Mouse (Mus musculus) ovary, adult 18-20 months (tissue): ENCODE results near the gene Gm21981.
A peak's percentile ranks its signal among the peaks of the same experiment; 100 is the strongest.

Source experiments
- DNase-seq: peaks from one replicate; pipeline ENCODE4 v3.0.0; 2022; ENCODE audit warnings: low spot score, mixed read lengths

The Gm21981 gene

DNA sequence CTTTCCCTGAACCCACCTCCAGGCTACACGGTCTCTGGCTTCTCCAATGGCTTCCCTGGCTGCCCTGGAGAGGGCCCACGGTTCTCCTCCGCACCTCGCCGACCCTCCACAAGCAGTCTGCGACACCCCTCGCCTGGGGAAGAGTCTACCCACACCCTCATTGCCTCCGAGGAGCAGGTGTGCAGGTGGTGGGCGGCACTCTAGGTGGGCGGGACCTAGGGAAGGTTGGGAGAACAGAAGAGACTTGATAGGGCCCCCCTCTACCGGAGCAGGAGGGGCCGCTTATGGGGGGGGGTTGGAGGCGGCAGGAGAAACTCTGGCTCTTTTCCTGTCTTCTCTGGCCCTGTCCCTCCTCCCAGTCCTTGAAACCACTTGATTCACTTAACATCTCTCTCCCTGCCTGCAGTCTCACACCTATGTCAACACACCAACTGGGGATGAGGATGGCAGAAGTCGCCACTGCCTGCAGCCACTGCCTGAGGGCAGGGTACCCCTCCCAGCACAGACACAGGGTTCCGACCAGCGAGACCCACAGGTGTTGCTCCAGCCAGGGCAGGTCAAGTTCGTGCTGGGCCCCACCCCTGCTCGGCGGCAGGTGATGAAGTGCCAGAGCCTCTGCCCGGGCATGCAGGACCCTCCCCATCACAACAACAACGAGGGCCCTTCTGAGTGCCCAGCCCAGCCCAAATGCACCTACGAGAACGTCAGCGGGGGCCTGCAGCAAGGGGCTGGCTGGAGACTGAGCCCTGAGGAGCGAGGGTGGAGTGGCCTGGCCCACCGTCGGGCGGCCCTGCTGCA is 8.5 kb upstream of the Gm21981 start:
- DNase-seq, result no peak

DNA sequence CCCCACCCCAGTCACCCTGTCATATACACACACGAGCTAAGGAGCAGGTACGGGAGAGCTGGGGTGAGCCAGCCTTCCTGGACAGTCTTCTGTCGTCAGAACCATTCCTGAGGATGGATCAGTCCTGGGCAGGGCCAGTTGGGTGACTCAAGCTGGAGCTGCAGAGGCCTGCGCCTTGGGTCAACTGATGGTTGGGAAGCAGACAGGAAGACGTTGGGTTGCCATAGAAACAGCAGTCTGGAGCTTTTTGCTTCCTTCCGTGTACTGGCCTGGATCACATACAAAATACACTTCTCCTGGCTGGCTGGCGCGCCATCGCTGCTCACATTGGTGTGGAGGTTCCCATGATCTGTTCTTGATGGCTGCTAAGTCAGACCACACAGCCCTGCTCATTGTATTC is 7.5 kb upstream of the Gm21981 start:
- no peak for DNase-seq

- no peak for DNase-seq
Observed at GRCm38 (mm10) chr17:47699055-47699454, 4.8 kb upstream of the Gm21981 start.

DNA sequence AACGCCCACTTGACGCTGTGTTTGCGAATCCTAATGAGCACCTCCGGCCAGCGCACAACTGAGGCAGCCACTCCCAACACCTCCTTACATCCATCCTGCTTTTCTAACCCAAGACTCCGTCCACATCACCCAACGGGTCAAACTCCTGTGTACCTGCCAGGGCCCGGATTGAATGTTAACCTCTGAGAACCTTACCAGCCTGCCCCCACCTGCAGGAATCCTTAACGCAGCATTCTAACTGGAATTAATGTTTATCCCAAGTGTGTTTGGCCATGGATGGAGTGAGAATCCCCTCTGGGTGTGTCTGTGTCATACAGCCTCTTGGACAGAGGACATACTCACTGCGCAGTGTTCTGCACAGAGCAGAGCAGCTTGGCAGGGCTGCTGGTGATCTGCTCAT is 3.9 kb upstream of the Gm21981 start:
- DNase-seq, result no peak

GRCm38 (mm10) chr17:47695337-47695710 is 1.1 kb upstream of the Gm21981 start:
- no peak for DNase-seq

DNA sequence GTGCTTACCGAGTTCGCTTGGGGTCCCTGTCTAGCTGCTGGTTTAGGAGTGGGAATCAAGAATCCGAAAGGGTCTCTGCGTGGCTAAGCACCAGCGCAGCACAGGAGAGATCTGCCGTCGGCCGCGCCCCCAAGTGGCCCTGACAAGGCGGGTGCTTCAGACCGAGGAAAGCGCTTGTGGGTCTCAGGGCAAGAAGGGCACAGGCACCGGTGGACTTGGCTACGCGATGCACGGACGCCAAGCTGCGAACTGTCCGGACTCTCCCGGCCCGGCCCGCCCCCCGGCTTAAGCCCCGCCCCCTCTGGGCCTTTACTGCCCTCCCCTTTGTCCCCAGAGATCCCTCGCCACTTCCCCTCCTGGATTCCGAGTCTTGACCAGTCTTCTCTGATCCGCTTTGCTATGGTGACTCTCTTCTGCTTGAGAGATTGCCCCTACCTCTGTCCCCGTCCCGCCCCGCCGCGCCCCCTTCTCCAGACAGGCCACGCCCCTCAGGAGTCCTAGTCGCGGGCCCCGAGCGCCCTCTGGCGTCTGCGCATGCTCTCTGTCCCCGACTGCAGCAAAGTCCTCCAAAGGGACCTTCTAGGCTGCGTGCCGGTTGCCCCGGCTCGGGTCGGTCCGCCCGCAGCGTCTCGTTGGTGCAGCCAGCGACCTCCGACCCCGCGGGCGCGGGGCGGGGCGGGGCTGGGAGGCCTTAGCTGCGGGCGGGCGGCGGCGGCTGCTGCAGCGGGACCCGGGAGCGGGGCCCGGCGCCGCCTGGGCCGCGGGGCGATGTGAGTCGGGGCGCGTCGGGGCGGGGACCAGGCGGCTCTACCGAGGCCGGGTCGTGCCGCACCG is 465 bp upstream of the Gm21981 start, which contains the start of gene Prickle4:
Gene Prickle4 (minus strand): TSS at position 234 of the 834 bp plus-strand sequence.
- peak; percentile 95 for DNase-seq

DNA sequence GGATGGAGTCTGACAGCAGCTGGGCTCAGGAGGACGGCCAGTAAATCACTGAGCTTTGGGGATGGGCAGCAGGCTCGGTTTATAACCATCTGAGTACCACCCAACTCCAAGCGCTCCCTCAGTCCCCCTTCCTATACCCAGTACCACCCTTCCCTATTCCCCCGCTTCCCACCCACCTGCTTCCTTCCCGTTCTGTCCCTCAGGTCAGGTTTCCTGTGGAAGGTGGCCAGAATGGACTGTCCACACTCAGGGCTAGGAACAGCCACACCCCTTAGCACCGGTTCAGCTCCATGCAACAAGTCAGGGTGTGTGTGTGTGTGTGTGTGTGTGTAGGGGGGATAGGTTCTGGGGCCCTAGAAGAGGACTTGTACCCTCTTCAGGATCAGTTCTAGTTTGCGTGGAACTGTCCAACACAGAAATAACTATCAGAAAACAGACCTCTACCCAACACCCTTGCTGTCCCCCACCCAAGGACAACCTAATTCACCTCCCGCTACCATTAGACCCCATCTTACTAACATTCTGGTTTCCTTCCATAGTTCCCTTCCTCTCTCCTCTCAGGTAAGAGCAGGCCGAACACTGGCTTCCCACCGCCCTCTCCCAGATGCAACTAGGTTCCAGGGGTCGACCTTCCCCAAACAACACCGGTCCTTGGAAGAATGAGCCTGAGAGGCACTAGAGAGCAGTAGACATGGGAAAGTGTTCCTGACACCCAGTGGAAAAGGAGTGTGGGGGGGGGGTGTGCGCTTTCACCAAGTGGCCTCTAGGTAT is 399 bp downstream of the Gm21981 start:
- DNase-seq, result no peak

DNA sequence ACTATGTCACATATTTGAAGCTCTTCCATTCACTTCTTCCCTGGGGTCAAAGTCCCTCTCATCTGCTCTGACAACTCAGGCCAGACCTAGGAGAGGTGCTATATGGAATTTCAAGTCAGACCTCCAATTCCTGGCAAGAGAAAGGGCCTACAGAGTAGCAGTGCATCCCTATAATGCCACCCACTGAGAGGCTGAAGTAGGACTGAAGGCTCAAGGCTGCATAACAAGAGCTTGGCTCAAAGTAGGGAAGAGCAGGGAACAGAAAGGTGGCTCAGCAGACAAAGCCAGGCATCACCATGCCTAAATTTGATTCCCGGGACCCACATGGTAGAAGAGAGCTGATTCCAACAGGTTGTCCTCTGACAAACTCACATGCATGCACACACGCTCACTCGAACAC is 2.6 kb downstream of the Gm21981 start:
- no peak for DNase-seq

DNA sequence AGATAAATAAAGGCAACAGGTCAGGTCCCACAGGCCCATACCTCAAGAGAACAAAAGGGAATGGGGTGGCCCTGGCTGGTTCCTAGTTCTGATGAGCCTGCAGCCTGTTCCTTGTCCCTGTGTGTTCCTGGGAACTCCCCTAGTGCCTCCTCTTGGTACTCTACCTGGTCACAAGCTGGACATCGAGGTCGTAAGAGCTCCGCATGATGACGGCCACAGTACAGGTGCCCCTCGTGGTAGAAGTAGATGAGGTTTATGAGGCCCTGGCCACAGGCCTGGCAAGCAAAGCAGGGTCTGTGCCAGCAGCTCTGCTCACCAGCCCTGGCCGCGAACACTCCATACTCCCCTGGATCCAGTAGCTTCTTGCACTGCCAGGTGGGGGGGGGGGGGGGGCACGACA is 4.4 kb downstream of the Gm21981 start:
- DNase-seq, result no peak

DNA sequence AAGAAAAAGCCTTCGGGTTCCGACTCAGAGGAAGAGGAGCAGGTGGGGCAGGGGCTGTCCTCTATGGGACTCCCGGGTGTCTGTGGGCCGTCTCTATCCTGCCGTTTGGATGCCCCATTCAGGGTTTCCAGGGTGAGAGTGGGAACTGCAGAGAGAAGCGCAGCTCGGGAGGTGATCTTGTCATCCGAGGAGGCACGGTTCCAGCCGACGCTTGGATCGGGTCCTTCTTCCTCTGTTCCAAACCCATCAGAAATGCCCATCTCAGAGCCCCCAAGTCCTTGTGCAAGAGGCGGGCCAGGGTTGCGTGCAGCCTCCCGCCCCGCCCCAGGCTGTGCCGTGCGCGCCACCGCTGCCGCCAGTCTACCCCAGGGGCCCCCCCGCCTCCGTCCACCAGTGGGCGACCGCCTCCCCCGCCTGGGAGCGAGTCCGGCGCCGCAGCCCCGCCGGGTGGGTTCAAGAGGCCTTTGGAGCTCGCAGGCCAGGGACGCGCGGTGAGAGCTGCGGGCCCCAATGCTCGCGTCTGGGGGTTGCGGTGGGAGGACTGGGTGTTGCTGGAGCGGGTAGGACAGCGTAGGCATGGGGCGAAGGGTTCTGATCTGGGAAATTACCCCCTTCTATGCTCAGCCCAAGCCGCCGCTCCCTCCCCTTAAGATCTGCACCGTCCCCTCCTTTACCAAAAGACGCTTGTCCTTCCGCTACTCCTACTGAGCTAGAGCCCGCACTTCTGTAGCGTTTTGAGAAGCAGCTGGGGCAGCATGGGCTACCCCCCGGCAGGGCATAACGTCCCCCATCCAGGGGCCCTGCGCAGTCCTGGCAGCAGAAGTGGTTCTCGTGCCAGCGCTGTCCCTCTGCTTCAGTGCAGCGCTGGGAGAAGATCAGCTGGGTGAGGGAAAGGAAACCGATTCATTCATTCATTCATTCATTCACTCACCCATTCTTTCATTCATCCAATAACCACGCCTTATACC is 5.4 kb downstream of the Gm21981 start, which contains the start of gene Frs3:
Gene Frs3 (plus strand): TSS at position 423 of the 968 bp plus-strand sequence.
- DNase-seq, result peak; percentile 57

GRCm38 (mm10) chr17:47688344-47688607 is 6.0 kb downstream of the Gm21981 start, which contains the start of gene Tomm6:
Tomm6 (minus strand) TSS chr17:47688386.
- no peak for DNase-seq

DNA sequence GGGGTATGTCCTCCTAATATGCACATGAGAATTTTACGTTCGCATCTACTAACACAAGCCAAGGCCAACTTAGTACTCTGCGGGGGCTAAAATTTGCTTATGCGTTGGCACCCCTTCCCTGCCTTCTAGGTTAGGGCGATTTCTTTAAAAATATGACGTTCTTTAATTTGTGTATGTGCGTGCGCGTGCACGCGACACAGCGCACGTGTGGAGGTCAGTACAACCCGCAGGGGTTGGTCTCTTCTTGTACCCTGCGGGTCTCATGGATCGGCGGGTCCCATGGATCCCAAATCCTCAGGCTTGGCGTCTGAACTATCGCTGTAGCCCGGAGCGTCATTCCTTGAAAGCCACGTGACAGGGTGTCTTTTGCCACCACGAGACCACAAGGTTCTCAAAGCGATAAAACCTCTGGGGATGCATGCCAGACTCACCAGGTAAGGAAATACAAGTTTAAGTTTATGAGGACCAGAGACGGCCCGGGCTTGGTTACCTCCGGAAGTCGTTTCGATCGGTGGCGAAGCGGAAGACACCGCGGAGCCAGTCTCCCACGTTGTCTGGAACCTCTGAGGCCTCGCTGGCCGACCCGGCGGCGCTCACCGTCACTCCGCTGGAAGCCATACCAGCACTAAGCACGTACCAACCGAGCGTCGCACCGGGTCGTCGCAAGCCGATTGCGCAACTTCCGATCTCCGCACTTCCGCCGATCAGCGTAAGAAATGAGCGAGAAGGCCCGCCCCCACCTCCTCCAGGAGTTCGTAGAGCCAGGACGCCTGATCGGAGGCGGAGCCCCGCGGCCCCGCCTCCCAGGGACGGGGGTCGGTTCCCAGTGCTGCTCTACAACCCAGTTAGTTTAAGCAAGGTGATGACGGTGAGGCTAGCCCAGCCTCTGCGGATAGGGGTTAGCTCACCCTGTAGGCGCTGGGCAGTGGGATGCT is 6.6 kb downstream of the Gm21981 start:
- peak; percentile 92 for DNase-seq

GRCm38 (mm10) chr17:47682836-47683235 is 11.4 kb downstream of the Gm21981 start:
- DNase-seq, result no peak

DNA sequence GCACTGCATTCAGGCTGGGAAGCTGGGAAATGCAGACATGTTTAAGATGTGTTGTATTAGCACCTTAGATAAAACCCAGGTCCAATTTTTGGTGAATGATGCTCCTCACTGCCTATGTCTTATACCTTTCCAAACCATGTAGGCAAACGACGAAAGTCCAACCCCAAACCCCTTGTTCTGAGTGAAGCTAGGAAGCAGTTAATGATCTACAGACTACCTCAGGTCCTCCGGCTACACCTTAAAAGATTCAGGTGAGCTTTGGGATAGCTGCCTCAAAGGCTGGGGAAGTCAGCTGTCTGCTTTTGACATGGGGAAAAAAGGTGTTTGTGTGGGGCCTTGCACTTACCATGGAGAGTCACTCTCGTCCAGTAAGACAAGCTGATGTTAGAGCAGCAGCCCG is 15.6 kb downstream of the Gm21981 start:
- DNase-seq, result no peak

- DNase-seq, result no peak
Observed at GRCm38 (mm10) chr17:47678238-47678637, 16.0 kb downstream of the Gm21981 start.

DNA sequence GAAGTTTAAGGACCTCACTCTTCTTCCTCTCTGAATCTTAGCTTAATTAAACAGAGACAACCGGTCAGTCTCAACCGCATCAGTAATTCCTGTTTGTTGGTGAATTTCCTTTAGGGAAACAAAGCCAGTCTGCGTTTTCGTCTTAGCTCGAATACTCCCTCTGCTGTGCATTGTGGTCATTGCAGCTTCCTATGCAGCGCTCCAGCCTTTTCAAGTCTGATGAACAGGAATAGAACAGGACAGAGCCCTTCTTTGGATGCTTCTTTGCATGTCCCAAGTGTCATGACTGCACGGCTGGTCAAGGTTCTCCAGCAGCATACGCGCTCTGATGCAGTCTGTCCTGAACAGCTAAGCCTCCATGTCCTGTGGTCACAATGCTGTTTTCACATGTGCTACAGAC is 17.7 kb downstream of the Gm21981 start:
- DNase-seq, result no peak

DNA sequence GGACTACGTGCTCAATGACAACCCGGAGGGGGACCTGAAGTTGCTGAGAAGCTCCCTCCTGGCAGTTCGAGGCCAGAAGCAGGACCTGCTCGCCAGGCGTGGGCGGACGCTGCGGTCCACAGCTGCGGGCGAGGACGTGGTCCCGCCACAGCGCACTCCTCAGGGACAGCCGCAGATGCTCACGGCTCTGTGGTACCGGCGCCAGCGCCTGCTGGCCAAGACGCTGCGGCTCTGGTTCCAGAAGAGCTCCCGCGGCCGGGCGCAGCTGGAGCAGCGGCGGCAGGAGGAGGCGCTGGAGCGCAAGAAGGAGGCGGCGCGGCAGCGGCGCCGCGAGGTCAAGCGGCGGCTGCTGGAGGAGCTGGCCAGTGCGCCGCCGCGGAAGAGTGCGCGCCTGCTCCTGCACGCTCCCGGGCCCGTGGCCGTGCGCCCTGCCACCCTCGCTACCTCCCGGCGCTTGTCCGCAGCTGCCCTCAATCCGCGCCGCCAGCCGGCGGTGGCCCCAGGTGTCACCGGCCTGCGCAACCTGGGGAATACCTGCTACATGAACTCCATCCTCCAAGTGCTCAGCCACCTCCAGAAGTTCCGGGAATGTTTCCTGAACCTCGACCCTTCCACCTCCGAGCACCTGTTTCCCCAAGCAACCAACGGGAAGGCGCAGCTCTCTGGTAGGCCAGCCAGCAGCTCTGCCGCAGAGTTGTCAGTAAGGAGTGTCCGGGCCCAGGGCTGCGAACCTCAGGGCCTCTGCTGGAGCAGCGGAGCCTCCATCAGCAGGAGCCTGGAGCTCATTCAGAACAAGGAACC is 21.7 kb downstream of the Gm21981 start:
- DNase-seq, result peak; percentile 66

DNA sequence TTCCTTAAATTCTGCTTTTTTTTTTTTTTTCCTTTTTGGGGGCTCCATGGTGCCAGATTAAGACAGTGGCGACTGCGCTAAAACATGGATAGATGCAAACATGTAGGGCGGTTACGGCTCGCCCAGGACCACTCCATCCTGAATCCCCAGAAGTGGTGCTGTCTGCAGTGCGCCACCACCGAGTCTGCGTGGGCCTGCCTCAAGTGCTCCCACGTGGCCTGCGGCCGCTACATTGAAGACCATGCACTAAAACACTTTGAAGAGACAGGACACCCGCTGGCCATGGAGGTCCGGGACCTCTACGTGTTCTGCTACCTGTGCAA is 22.3 kb downstream of the Gm21981 start:
- no peak for DNase-seq

DNA sequence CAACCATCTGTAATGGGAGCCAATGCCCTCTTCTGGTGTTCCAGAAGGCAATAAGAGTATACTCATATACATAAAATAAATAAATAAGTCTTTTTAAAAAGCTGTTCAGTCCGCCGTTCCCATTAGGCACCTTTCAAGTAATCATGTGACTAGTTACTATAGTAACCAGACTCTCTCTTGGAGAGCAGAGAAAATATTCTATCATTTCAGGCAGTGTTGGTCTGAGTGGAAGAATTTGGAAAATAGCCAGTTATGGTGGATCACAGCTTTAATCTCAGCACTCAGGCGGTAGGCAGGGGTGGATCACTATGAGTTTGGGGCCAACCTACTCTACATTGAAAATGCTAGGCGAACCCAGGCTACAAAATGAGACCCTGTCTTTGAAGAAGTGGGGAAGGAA is 25.1 kb downstream of the Gm21981 start:
- DNase-seq, result no peak

DNA sequence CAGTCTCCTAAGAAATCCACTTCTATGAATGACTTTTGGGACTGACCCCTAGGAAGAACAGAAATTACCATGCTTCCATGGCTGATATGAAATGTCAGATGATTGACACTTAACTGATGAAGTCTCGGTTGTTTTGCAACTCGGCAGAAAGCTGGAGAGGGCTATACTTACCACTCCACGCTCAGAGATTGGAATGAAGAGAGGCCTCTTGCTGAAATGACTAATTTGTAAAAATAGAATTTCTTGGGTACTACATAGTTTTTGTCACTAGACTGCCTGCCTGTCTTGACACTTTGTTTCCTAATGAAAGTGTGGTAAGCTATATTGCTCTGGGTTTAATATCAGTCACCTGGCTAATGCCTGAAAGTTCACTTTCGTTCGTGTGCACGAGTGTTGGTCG is 29.8 kb downstream of the Gm21981 start:
- DNase-seq, result no peak
